Mouse (Mus musculus): ENCODE measurements around the gene Cdrt4. TPM values are rescaled to one million over a fixed set of nuclear protein-coding genes. Genes with fewer than 3 reads are reported as not detected.

Gene Cdrt4
- polyA plus RNA-seq, 1 experiment = not detected

GRCm38 (mm10) chr11:62913141-62913540, 37.9 kb upstream of the Cdrt4 start:
- no peak for TF ChIP-seq MYOD1 (IDR thresholded peaks at IDR 0.05; ENCODE audit: control insufficient read depth, insufficient read length, low read depth)
- no peak for TF ChIP-seq CTCF (IDR thresholded peaks at IDR 0.05; ENCODE audit: control insufficient read depth, insufficient read depth, insufficient read length)
- no peak for TF ChIP-seq FOSL1 (IDR thresholded peaks at IDR 0.05; ENCODE audit: insufficient read depth, low read length, poor library complexity, severe bottlenecking)
- TF ChIP-seq USF1 (IDR thresholded peaks at IDR 0.05; ENCODE audit: low read depth) = no peak
- TF ChIP-seq CEBPB (IDR thresholded peaks at IDR 0.05; ENCODE audit: low read depth) = no peak
- TF ChIP-seq MYOG (IDR thresholded peaks at IDR 0.05; ENCODE audit: control insufficient read depth, extremely low read depth, insufficient read length) = no peak
- TF ChIP-seq MAX (IDR thresholded peaks at IDR 0.05) = no peak
- H3K79me3 ChIP-seq (ENCODE audit: low read depth) = no peaks in the 10 kb centered on the region
- no peak overlapping the region for H3ac ChIP-seq (ENCODE audit: control insufficient read depth, insufficient read length, low read depth)
- H3K36me3 ChIP-seq (ENCODE audit: control insufficient read depth, insufficient read depth) = no peaks in the 10 kb centered on the region
- no peaks in the 10 kb centered on the region for H3K79me2 ChIP-seq (ENCODE audit: control insufficient read depth, insufficient read depth)
- no peaks in the 10 kb centered on the region for H3K27me3 ChIP-seq (ENCODE audit: control insufficient read depth, insufficient read depth, insufficient read length)
- no peak overlapping the region for H3K4me3 ChIP-seq (ENCODE audit: insufficient read depth, poor library complexity, severe bottlenecking)

GRCm38 (mm10) chr11:62914532-62914931, 36.5 kb upstream of the Cdrt4 start:
- no peaks in the 10 kb centered on the region for H3K36me3 ChIP-seq (ENCODE audit: control insufficient read depth, insufficient read depth)
- no peak overlapping the region for H3ac ChIP-seq (ENCODE audit: control insufficient read depth, insufficient read length, low read depth)
- no peaks in the 10 kb centered on the region for H3K27me3 ChIP-seq (ENCODE audit: control insufficient read depth, insufficient read depth, insufficient read length)
- peak; percentile 23 for TF ChIP-seq CTCF (IDR thresholded peaks at IDR 0.05; ENCODE audit: control insufficient read depth, insufficient read depth, insufficient read length)
- no peak for TF ChIP-seq MYOD1 (IDR thresholded peaks at IDR 0.05; ENCODE audit: control insufficient read depth, insufficient read length, low read depth)
- no peaks in the 10 kb centered on the region for H3K79me2 ChIP-seq (ENCODE audit: control insufficient read depth, insufficient read depth)
- no peaks in the 10 kb centered on the region for H3K79me3 ChIP-seq (ENCODE audit: low read depth)
- no peak overlapping the region for H3K4me3 ChIP-seq (ENCODE audit: insufficient read depth, poor library complexity, severe bottlenecking)

- no peak overlapping the region for H3ac ChIP-seq (ENCODE audit: control insufficient read depth, insufficient read length, low read depth)
- H3K79me3 ChIP-seq (ENCODE audit: low read depth) = no peaks in the 10 kb centered on the region
- no peaks in the 10 kb centered on the region for H3K36me3 ChIP-seq (ENCODE audit: control insufficient read depth, insufficient read depth)
- H3K27me3 ChIP-seq (ENCODE audit: control insufficient read depth, insufficient read depth, insufficient read length) = no peaks in the 10 kb centered on the region
- H3K79me2 ChIP-seq (ENCODE audit: control insufficient read depth, insufficient read depth) = no peaks in the 10 kb centered on the region
- TF ChIP-seq FOSL1 (IDR thresholded peaks at IDR 0.05; ENCODE audit: insufficient read depth, low read length, poor library complexity, severe bottlenecking) = no peak
- TF ChIP-seq MYOG (IDR thresholded peaks at IDR 0.05; ENCODE audit: control insufficient read depth, extremely low read depth, insufficient read length) = no peak
- no peak for TF ChIP-seq CEBPB (IDR thresholded peaks at IDR 0.05; ENCODE audit: low read depth)
- TF ChIP-seq CTCF (IDR thresholded peaks at IDR 0.05; ENCODE audit: control insufficient read depth, insufficient read depth, insufficient read length) = no peak
- no peak for TF ChIP-seq MYOD1 (IDR thresholded peaks at IDR 0.05; ENCODE audit: control insufficient read depth, insufficient read length, low read depth)
- TF ChIP-seq MAX (IDR thresholded peaks at IDR 0.05) = no peak
- no peak for TF ChIP-seq USF1 (IDR thresholded peaks at IDR 0.05; ENCODE audit: low read depth)
- no peak overlapping the region for H3K4me3 ChIP-seq (ENCODE audit: insufficient read depth, poor library complexity, severe bottlenecking)
These were observed 35.5 kb upstream of the Cdrt4 start for GRCm38 (mm10) chr11:62915486-62915885.

GRCm38 (mm10) chr11:62916765-62917164, 34.2 kb upstream of the Cdrt4 start:
- Histone ChIP-seq H3K79me2 (ENCODE audit: control insufficient read depth, insufficient read depth) (no peaks in the 10 kb centered on the region), H3ac (ENCODE audit: control insufficient read depth, insufficient read length, low read depth) (no peak overlapping the region), H3K4me3 (ENCODE audit: insufficient read depth, poor library complexity, severe bottlenecking) (no peak overlapping the region), H3K36me3 (ENCODE audit: control insufficient read depth, insufficient read depth) (no peaks in the 10 kb centered on the region), H3K79me3 (ENCODE audit: low read depth) (no peaks in the 10 kb centered on the region), H3K27me3 (ENCODE audit: control insufficient read depth, insufficient read depth, insufficient read length) (no peaks in the 10 kb centered on the region)
- TF ChIP-seq CEBPB (IDR thresholded peaks at IDR 0.05; ENCODE audit: low read depth) = no peak

- Histone ChIP-seq H3K79me2 (ENCODE audit: control insufficient read depth, insufficient read depth) (no peaks in the 10 kb centered on the region), H3ac (ENCODE audit: control insufficient read depth, insufficient read length, low read depth) (no peak overlapping the region), H3K79me3 (ENCODE audit: low read depth) (no peaks in the 10 kb centered on the region), H3K36me3 (ENCODE audit: control insufficient read depth, insufficient read depth) (no peaks in the 10 kb centered on the region), H3K4me3 (ENCODE audit: insufficient read depth, poor library complexity, severe bottlenecking) (no peak overlapping the region), H3K27me3 (ENCODE audit: control insufficient read depth, insufficient read depth, insufficient read length) (no peaks in the 10 kb centered on the region)
- TF ChIP-seq CEBPB (IDR thresholded peaks at IDR 0.05; ENCODE audit: low read depth) (no peak), MAX (IDR thresholded peaks at IDR 0.05) (no peak), CTCF (IDR thresholded peaks at IDR 0.05; ENCODE audit: control insufficient read depth, insufficient read depth, insufficient read length) (no peak), FOSL1 (IDR thresholded peaks at IDR 0.05; ENCODE audit: insufficient read depth, low read length, poor library complexity, severe bottlenecking) (no peak), MYOG (IDR thresholded peaks at IDR 0.05; ENCODE audit: control insufficient read depth, extremely low read depth, insufficient read length) (no peak), MYOD1 (IDR thresholded peaks at IDR 0.05; ENCODE audit: control insufficient read depth, insufficient read length, low read depth) (no peak), USF1 (IDR thresholded peaks at IDR 0.05; ENCODE audit: low read depth) (no peak)
These were observed 30.8 kb upstream of the Cdrt4 start for GRCm38 (mm10) chr11:62919946-62920742.

- Histone ChIP-seq H3K36me3 (ENCODE audit: control insufficient read depth, insufficient read depth) (no peaks in the 10 kb centered on the region), H3ac (ENCODE audit: control insufficient read depth, insufficient read length, low read depth) (no peak overlapping the region), H3K79me2 (ENCODE audit: control insufficient read depth, insufficient read depth) (no peaks in the 10 kb centered on the region), H3K4me3 (ENCODE audit: insufficient read depth, poor library complexity, severe bottlenecking) (no peak overlapping the region), H3K27me3 (ENCODE audit: control insufficient read depth, insufficient read depth, insufficient read length) (no peaks in the 10 kb centered on the region), H3K79me3 (ENCODE audit: low read depth) (no peaks in the 10 kb centered on the region)
- TF ChIP-seq FOSL1 (IDR thresholded peaks at IDR 0.05; ENCODE audit: insufficient read depth, low read length, poor library complexity, severe bottlenecking) (no peak), CEBPB (IDR thresholded peaks at IDR 0.05; ENCODE audit: low read depth) (no peak), CTCF (IDR thresholded peaks at IDR 0.05; ENCODE audit: control insufficient read depth, insufficient read depth, insufficient read length) (no peak), MYOG (IDR thresholded peaks at IDR 0.05; ENCODE audit: control insufficient read depth, extremely low read depth, insufficient read length) (no peak), USF1 (IDR thresholded peaks at IDR 0.05; ENCODE audit: low read depth) (no peak), MAX (IDR thresholded peaks at IDR 0.05) (no peak), MYOD1 (IDR thresholded peaks at IDR 0.05; ENCODE audit: control insufficient read depth, insufficient read length, low read depth) (no peak)
These were observed 30.3 kb upstream of the Cdrt4 start for GRCm38 (mm10) chr11:62920743-62921050.

Measured in C2C12 (cell line).